Mouse (Mus musculus): Measurements from ENCODE around the gene Mvp.

- TF ChIP-seq CTCF (IDR thresholded peaks at IDR 0.05; ENCODE audit: extremely low read depth, insufficient read depth, insufficient read length, insufficient replicate concordance): no peak
- TF ChIP-seq POLR2A (IDR thresholded peaks at IDR 0.05; ENCODE audit: low read depth, low read length): no peak
Observed at GRCm38 (mm10) chr7:127018416-127019305, 4.2 kb upstream of the Mvp start.
